Mouse (Mus musculus) testis, adult 2 months (tissue): ENCODE results near the gene Heyl. TPM values are rescaled to one million over a fixed set of nuclear protein-coding genes. Genes with fewer than 3 reads are reported as not detected.
"Not testable (repeated sequence)": the region's sequence is repeated elsewhere in the genome, so short reads cannot be mapped to it uniquely, and the experiment has no call there.

Experiments
- H3K27ac ChIP-seq: fragments of 200-500 bp; 2 replicates; pipeline ENCODE4 v1.5.1; 2012; ENCODE audit warnings: low read depth, low read length; ENCODE audit not compliant: control insufficient read depth, insufficient read depth
- H3K27me3 ChIP-seq: fragments of 200-500 bp; 2 replicates; pipeline ENCODE4 v1.6.1; 2012; ENCODE audit warnings: mild to moderate bottlenecking, low read length, moderate library complexity; ENCODE audit not compliant: control insufficient read depth, insufficient read depth
- H3K36me3 ChIP-seq: fragments of 200-500 bp; 2 replicates; pipeline ENCODE4 v1.6.1; 2012; ENCODE audit warnings: mild to moderate bottlenecking, low read length; ENCODE audit not compliant: control insufficient read depth, insufficient read depth
- H3K4me1 ChIP-seq: fragments of 200-500 bp; 2 replicates; pipeline ENCODE4 v1.6.1; 2012; ENCODE audit warnings: low read length; ENCODE audit not compliant: control insufficient read depth, insufficient read depth
- H3K4me3 ChIP-seq: fragments of 200-500 bp; 2 replicates; pipeline ENCODE4 v1.5.1; 2012; ENCODE audit warnings: low read depth, mild to moderate bottlenecking, low read length, moderate library complexity, mixed read lengths; ENCODE audit not compliant: control insufficient read depth
- CTCF ChIP-seq: fragments of 200-500 bp; IDR thresholded peaks from 2 replicates; pipeline ENCODE4 v1.5.1; 2012; ENCODE audit warnings: low read depth, mild to moderate bottlenecking, inconsistent platforms, low read length, moderate library complexity; ENCODE audit not compliant: control insufficient read depth, insufficient read depth, insufficient replicate concordance
- POLR2A ChIP-seq: fragments of 200-500 bp; IDR thresholded peaks from 2 replicates; pipeline ENCODE4 v1.6.1; 2012; ENCODE audit warnings: low read depth, mild to moderate bottlenecking, inconsistent platforms, low read length, moderate library complexity; ENCODE audit not compliant: control insufficient read depth
- polyA plus RNA-seq: library from polyadenylated mRNA; depleted of rRNA; stranded (reverse); fragments of >200 nt; gene quantifications from 2 replicates; pipeline ENCODE4 v1.2.3, GENCODE M21; 2012

The Heyl gene
- polyA plus RNA-seq, 1 experiment = 0.88 TPM

DNA sequence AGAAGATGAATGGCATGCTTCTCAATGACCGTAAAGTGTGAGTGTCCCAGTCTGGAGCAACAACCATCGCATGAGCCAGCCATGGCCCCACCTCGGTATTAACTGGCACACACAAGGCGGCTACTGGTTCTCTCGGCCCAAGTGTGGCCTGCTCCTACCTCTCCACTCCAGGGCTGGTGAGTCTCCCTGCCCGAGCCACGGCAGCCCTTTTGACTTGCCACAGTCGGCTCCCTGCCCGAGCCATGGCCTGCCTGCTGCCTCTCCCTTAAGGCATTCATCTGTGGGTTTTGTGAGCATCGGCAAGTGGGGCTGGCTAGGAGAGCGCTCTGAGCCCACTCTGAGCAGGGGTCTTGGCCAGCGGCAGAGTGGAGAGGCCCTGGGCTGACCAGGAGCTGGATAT lies 55.7 kb downstream of the Heyl start:
- no peak for TF ChIP-seq POLR2A
- H3K4me1 ChIP-seq = no peaks in the 10 kb centered on the region
- H3K36me3 ChIP-seq = no peaks in the 10 kb centered on the region
- no peak overlapping the region for H3K27ac ChIP-seq
- no peak overlapping the region for H3K4me3 ChIP-seq
- H3K27me3 ChIP-seq = no peaks in the 10 kb centered on the region

DNA sequence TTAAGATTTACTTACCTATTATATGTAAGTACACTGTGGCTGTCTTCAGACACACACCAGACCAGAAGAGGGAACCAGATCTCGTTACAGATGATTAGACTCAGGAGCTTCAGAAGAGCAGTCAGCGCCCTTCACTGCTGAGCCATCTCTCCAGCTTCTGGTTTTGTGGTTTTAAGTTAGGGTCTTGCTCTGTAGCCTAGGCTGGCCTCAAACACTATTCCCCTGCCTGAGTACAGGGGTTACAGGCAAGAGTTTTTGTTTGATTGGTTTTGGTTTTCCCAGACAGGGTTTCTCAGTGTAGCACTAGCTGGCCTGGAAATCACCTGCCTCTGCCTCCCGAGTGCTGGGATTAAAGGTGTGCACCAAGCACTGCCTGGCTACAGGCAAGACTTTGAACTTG lies 59.0 kb downstream of the Heyl start:
- TF ChIP-seq CTCF (no peak), POLR2A (no peak)

DNA sequence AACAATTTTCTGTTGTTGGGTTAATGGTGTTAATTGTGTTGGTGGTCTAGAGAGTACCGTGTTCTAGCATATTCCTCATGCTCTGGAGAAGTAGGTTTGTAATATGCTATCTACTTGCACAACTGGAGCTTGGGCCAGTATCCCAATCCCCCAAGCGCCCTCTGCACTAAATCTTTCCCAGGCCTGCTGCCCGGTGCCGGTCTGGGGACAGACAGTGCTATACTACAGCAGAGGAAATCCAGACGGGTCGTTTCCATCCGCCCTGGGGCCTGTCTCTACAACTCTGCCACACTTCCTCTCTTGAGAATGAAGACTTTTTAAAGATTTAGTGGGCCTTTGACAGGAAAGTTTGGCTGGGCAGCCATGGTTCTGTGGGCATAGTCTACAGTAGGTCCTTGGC lies 59.6 kb downstream of the Heyl start:
- Histone ChIP-seq H3K36me3 (no peaks in the 10 kb centered on the region), H3K4me1 (no peaks in the 10 kb centered on the region), H3K4me3 (no peak overlapping the region), H3K27me3 (no peaks in the 10 kb centered on the region), H3K27ac (no peak overlapping the region)
- TF ChIP-seq POLR2A (no peak), CTCF (no peak)

More for the DNA sequence above, 59.0 kb downstream of the Heyl start:
- Histone ChIP-seq H3K27ac (no peak overlapping the region), H3K4me1 (no peaks in the 10 kb centered on the region), H3K4me3 (no peak overlapping the region), H3K27me3 (no peaks in the 10 kb centered on the region), H3K36me3 (no peaks in the 10 kb centered on the region)

DNA sequence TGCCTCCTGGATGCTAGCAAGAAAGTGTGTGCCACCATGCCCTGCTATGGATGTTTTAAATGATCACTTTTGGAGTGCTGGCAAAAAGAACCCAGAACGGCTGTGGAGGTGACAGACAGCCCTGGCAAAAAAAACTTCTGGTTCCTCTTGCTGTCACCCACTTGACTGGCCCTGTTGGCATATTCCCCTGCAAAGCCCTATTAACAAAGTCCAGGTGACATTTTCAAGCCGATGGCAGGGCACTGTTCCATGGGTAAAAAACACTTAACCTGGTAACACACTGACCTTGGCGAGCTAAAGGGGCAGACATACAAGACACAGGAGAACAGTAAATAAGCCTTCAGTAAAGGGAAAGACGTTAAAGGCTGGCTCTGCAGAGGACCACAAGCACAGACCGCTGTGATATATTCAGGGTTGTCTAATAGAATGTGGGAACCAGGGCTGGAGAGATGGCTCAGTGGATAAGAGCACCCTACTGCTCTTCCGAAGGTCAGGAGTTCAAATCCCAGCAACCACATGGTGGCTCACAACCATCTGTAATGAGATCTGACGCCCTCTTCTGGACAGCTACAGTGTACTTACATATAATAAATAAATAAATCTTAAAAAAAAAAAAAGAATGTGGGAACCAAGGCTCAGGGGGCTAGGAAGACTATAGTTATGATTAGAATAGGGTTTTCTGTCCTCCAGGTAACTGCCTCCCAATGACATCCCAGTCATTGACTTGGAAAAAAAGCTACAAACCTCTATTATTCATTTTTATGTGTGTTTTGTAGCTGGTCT lies 60.5 kb downstream of the Heyl start:
- Histone ChIP-seq H3K4me1 (no peaks in the 10 kb centered on the region), H3K27me3 (no peaks in the 10 kb centered on the region), H3K36me3 (no peaks in the 10 kb centered on the region), H3K4me3 (no peak overlapping the region), H3K27ac (no peak overlapping the region)
- no peak for TF ChIP-seq POLR2A
- no peak for TF ChIP-seq CTCF

DNA sequence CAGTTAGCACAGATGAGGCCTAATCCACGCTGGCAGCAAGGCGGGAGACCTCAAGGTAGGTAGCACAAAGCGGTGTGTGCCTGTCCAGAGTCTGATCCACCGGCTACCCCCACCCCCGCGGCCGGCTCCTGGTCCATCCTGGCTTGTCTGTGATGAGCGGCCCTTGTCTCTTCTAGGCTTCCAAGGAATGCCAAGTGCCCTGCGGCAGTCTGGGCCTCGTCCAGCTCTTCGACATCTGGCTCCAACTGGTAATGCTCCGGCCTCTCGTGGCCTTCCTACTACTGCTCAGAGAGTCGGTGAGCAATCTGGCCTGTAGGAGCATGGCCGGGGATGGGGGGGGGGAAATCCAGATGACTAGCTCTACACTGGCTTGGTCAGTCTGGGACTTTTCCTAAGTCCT lies 61.7 kb downstream of the Heyl start:
- not testable (repeated sequence) for H3K27ac ChIP-seq, H3K36me3 ChIP-seq

DNA sequence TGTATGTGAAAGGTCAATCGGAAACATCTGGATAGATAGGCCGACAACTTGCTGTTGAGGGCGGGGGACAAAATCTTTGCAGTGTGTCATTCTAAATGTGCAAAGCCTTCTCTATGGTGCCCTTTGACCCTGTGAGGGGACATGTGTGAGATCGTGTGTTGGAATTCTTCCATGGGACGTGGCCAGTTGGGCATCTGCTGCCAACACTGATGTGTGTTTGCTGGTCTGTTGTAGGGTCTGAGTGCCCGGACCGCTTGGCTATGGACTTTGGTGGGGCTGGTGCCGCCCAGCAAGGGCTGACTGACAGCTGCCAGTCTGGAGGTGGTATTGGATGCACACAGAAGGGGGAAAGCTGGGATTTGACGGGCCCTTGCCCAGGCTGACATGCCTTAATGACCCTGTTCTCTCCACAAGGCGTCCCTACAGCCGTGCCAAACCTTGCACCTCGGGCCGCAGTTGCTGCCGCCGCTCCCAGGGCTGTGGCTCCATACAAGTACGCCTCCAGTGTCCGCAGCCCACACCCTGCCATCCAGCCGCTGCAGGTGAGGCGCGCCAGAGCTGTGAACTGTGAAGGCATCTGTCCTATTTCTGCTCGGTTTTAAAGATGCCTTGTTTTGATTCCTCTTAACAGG lies 62.3 kb downstream of the Heyl start:
- no peak for TF ChIP-seq CTCF
- TF ChIP-seq POLR2A = no peak
- no peak overlapping the region for H3K27ac ChIP-seq
- no peaks in the 10 kb centered on the region for H3K4me1 ChIP-seq
- no peaks in the 10 kb centered on the region for H3K36me3 ChIP-seq
- no peak overlapping the region for H3K4me3 ChIP-seq
- H3K27me3 ChIP-seq = no peaks in the 10 kb centered on the region

More for the DNA sequence above, 61.7 kb downstream of the Heyl start:
- H3K27me3 ChIP-seq, H3K4me3 ChIP-seq, H3K4me1 ChIP-seq: not testable (repeated sequence)

DNA sequence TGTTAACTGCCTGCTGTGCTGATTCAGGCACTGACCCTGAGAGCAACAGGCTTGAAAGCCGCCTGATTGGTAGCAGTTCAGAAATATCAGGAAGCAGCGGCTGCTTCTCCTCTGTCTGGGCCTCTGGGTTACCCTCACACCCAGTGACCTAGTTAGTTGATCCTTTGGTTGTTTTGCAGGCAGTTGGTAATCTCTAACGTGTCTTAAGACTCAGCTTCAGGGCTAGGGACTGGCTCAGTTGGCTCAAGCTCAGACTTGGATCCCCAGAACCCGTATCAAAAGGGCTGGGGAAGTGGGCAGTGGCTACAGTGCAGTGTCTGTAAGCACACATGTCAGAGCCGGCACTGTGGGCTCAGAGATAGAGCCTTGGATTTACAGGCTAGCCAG lies 62.8 kb downstream of the Heyl start:
- TF ChIP-seq POLR2A (no peak), CTCF (no peak)
- H3K36me3 ChIP-seq = no peaks in the 10 kb centered on the region
- no peaks in the 10 kb centered on the region for H3K4me1 ChIP-seq

More for the DNA sequence above, 62.8 kb downstream of the Heyl start:
- no peak overlapping the region for H3K27ac ChIP-seq
- no peaks in the 10 kb centered on the region for H3K27me3 ChIP-seq
- H3K4me3 ChIP-seq = no peak overlapping the region
